ENCODE assay signal across 9 mouse cellular contexts in genomic region chr17:35701203-35701977, GRCm38 (mm10). TPM values are rescaled to one million over a fixed set of nuclear protein-coding genes. Genes with fewer than 3 reads are reported as not detected.
DNase-seq lines count a peak whose midpoint lies in the region; ATAC-seq and TF ChIP-seq lines count a peak whose summit lies in the region.
"Had no signal": no experiment of that assay in that cellular context is flagged by ENCODE, and none has a peak within 500 bp of the region (broad histone marks: within the 10 kb centered on the region; RNA-seq: fewer than 3 reads in every experiment).

No protein-coding gene starts in this region.

- H3K4me1 ChIP-seq in forebrain, postnatal 0 days (ENCODE audit: insufficient read depth) = peaks cover 35% of the 10 kb centered on the region
- H3K4me1 ChIP-seq in kidney, embryonic 16.5 days (ENCODE audit: insufficient read depth, low read length) = peaks cover 74% of the 10 kb centered on the region

- ATAC-seq in cerebellum, adult (ENCODE audit: insufficient number of reproducible peaks, low FRiP score, low TSS enrichment) = no peak
- ATAC-seq in forebrain, postnatal 0 days = no peak
- no peak for ATAC-seq in kidney, embryonic 16.5 days (ENCODE audit: low FRiP score, low TSS enrichment)
- ATAC-seq in frontal cortex, adult (ENCODE audit: low TSS enrichment) = no peak

- no peak for TF ChIP-seq CTCF in forebrain, postnatal 0 days (IDR thresholded peaks at IDR 0.05; ENCODE audit: low read depth)

- H3K4me2 ChIP-seq in forebrain, postnatal 0 days (ENCODE audit: low read depth) = peak overlapping the region; percentile 70
- peak overlapping the region; percentile 75 for H3K4me2 ChIP-seq in kidney, embryonic 16.5 days (replicated peaks; ENCODE audit: low read depth, low read length)

- H3K9ac ChIP-seq in forebrain, postnatal 0 days = peak overlapping the region; percentile 83
- peak overlapping the region; percentile 83 for H3K9ac ChIP-seq in kidney, embryonic 16.5 days (replicated peaks; ENCODE audit: low read length)

- H3K27me3 ChIP-seq in forebrain, postnatal 0 days (ENCODE audit: insufficient read depth, low read length) = no peaks in the 10 kb centered on the region
- no peaks in the 10 kb centered on the region for H3K27me3 ChIP-seq in kidney, embryonic 16.5 days (ENCODE audit: insufficient read depth, low read length)

- no peaks in the 10 kb centered on the region for H3K36me3 ChIP-seq in forebrain, postnatal 0 days (ENCODE audit: insufficient read depth)
- H3K36me3 ChIP-seq in kidney, embryonic 16.5 days (ENCODE audit: insufficient read depth, low read length) = peaks cover 4% of the 10 kb centered on the region; the same call in 1 of the 2 replicates

- peak overlapping the region; percentile 69 for H3K4me3 ChIP-seq in forebrain, postnatal 0 days (ENCODE audit: low read depth, low read length)
- peak overlapping the region; percentile 70 for H3K4me3 ChIP-seq in kidney, embryonic 16.5 days (ENCODE audit: low read length)

- H3K27ac ChIP-seq in forebrain, postnatal 0 days (ENCODE audit: low read depth, low read length) = peak overlapping the region; percentile 96
- peak overlapping the region; percentile 98 for H3K27ac ChIP-seq in kidney, embryonic 16.5 days (ENCODE audit: low read length)

- DNase-seq in cerebellum, adult 11 months = peak; percentile 46
- peak; percentile 78 for DNase-seq in adipocyte (ENCODE audit: low spot score)
- DNase-seq in forebrain, postnatal 0 days = peak; percentile 66
- DNase-seq in naive thymus-derived CD4-positive, alpha-beta T cell, adult 2 months (ENCODE audit: low read depth) = peak; percentile 37
- no peak for DNase-seq in left cerebral cortex, postnatal 10 days (ENCODE audit: extremely low spot score in 1 of 2, low spot score in 2 of 2)

- WGBS in forebrain, postnatal 0 days = under 1% methylated on average over 16 of the region's 16 CpGs
- 1% methylated on average over 16 of the region's 16 CpGs for WGBS in kidney, embryonic 16.5 days

- intact Hi-C loops in left cerebral cortex, postnatal 10 days (cut with DNase I) = no loop called here

- H3K9me3 ChIP-seq in forebrain, postnatal 0 days (ENCODE audit: low read length) = no peaks in the 10 kb centered on the region
- H3K9me3 ChIP-seq in kidney, embryonic 16.5 days (ENCODE audit: low read length) = no peaks in the 10 kb centered on the region

RNA-seq across cellular contexts. Expression of gene Ddr1, which starts 3.0 kb away (rescaled TPM):
- 53.0 and 59.8 TPM in 2 replicates for total RNA-seq in forebrain, postnatal 0 days (2014; rRNA removed)
- 37.3 and 51.2 TPM in 2 replicates for polyA plus RNA-seq in forebrain, postnatal 0 days (2015; fragmentation: Nextera tagmentation; extraction: Ambion mirVana)
- polyA plus RNA-seq in kidney, embryonic 16.5 days (2015; fragmentation: Nextera tagmentation; extraction: Ambion mirVana) = 107 and 108 TPM in 2 replicates
- 10 to 100 TPM; 39.6 to 40.1 TPM for total RNA-seq in left cerebral cortex, postnatal 10 days (2021)

RNA-seq across cellular contexts. Expression of gene Gtf2h4, which starts 27.9 kb away (rescaled TPM):
- total RNA-seq in forebrain, postnatal 0 days (2014; rRNA removed) = 21.2 and 30.9 TPM in 2 replicates
- 20.9 and 22.1 TPM in 2 replicates for polyA plus RNA-seq in forebrain, postnatal 0 days (2015; fragmentation: Nextera tagmentation; extraction: Ambion mirVana)
- 51.9 and 55.6 TPM in 2 replicates for polyA plus RNA-seq in kidney, embryonic 16.5 days (2015; fragmentation: Nextera tagmentation; extraction: Ambion mirVana)
- total RNA-seq in left cerebral cortex, postnatal 10 days (2021) = 10 to 100 TPM; 23.5 to 24.1 TPM

RNA-seq across cellular contexts. Expression of gene Vars2, which starts 34.0 kb away (rescaled TPM):
- total RNA-seq in forebrain, postnatal 0 days (2014; rRNA removed) = 29.5 and 42.0 TPM in 2 replicates
- 8.5 and 10.4 TPM in 2 replicates for polyA plus RNA-seq in forebrain, postnatal 0 days (2015; fragmentation: Nextera tagmentation; extraction: Ambion mirVana)
- 19.8 and 21.0 TPM in 2 replicates for polyA plus RNA-seq in kidney, embryonic 16.5 days (2015; fragmentation: Nextera tagmentation; extraction: Ambion mirVana)
- total RNA-seq in left cerebral cortex, postnatal 10 days (2021) = 10 to 100 TPM; 31.2 to 42.6 TPM

RNA-seq across cellular contexts. Expression of gene Mucl3, which starts 57.9 kb away (rescaled TPM):
- total RNA-seq in forebrain, postnatal 0 days (2014; rRNA removed) = 0.15 TPM in 1 of 2 replicates, not detected in the other
- not detected in 2 replicates for polyA plus RNA-seq in forebrain, postnatal 0 days (2015; fragmentation: Nextera tagmentation; extraction: Ambion mirVana)
- 0.17 and 0.23 TPM in 2 replicates for polyA plus RNA-seq in kidney, embryonic 16.5 days (2015; fragmentation: Nextera tagmentation; extraction: Ambion mirVana)
- not detected for total RNA-seq in left cerebral cortex, postnatal 10 days (2021)
- total RNA-seq: gastrocnemius, postnatal 4 days had no signal

Comparison
In these comparisons a context has a peak if more than half of its experiments do, and no peak if none do; other contexts are left out.
1. DNase-seq: peak in cerebellum, adult 11 months (single experiment), adipocyte (single experiment), forebrain, postnatal 0 days (single experiment) and naive thymus-derived CD4-positive, alpha-beta T cell, adult 2 months (single experiment); none in left cerebral cortex, postnatal 10 days (0 of 2).